ENCODE assay signal across 8 mouse cellular contexts in the genomic region with DNA sequence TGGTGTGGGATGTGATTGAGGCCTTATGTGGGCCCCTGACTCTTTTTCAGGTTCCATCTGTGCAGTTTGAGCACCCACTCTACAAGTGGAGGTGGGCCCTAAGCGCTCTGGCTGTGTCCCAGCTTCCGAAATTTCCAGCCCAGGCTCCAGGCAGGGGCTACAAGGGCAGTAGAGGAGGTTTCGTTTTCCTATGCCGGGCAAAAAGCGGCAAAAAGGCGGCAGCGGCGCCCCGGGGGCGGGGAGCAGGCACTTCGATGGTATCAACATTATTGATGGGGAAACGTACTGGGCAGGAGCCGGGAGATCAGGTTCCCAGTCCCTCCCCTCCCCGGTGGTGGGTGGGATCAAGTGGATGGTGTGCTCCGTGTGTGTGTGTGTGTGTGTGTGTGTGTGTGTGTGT. TPM values are rescaled to one million over a fixed set of nuclear protein-coding genes. Genes with fewer than 3 reads are reported as not detected.
DNase-seq lines count a peak whose midpoint lies in the region; ATAC-seq and TF ChIP-seq lines count a peak whose summit lies in the region.

No protein-coding gene starts in this region.

- H3K4me3 ChIP-seq in lung, postnatal 0 days (ENCODE audit: low read depth, low read length), result peak overlapping the region; percentile 12
- H3K4me3 ChIP-seq in forebrain, embryonic 14.5 days (ENCODE audit: low read depth, low read length), result peak overlapping the region; percentile 71
- peak overlapping the region; percentile 83 for H3K4me3 ChIP-seq in kidney, postnatal 0 days (replicated peaks; ENCODE audit: low read depth, low read length)
- no peak overlapping the region for H3K4me3 ChIP-seq in midbrain, embryonic 16.5 days (ENCODE audit: low read depth, low read length)

- H3K27me3 ChIP-seq in lung, postnatal 0 days (replicated peaks; ENCODE audit: insufficient read depth, low read length), result peaks cover 83% of the 10 kb centered on the region
- 0 out of 2 replicates have a peak, but pooled peaks cover 6% of the 10 kb centered on the region for H3K27me3 ChIP-seq in forebrain, embryonic 14.5 days (replicated peaks; ENCODE audit: control insufficient read depth, insufficient read depth, low read length)
- H3K27me3 ChIP-seq in kidney, postnatal 0 days (ENCODE audit: insufficient read depth, low read length), result 0 out of 2 replicates have a peak, but pooled peaks cover 6% of the 10 kb centered on the region
- peaks cover 18% of the 10 kb centered on the region for H3K27me3 ChIP-seq in midbrain, embryonic 16.5 days (ENCODE audit: control insufficient read depth, insufficient read depth, low read depth, low read length)

- no peak for ATAC-seq in lung, postnatal 0 days
- no peak for ATAC-seq in forebrain, embryonic 14.5 days
- ATAC-seq in kidney, postnatal 0 days (replicated peaks; ENCODE audit: low FRiP score, low read depth), result no peak
- no peak for ATAC-seq in midbrain, embryonic 16.5 days
- ATAC-seq in activated CD4-positive, CD25-positive, alpha-beta regulatory T cell, adult 4 months, result no peak

- no peak overlapping the region for H3K27ac ChIP-seq in lung, postnatal 0 days (ENCODE audit: low read length)
- H3K27ac ChIP-seq in forebrain, embryonic 14.5 days (ENCODE audit: low read depth, low read length), result peak overlapping the region; percentile 99
- peak overlapping the region; percentile 98 for H3K27ac ChIP-seq in kidney, postnatal 0 days
- no peak overlapping the region for H3K27ac ChIP-seq in midbrain, embryonic 16.5 days (ENCODE audit: low read length)

- 0 out of 2 replicates have a peak overlapping the region, but pooled peaks have one; percentile 23 for H3K4me2 ChIP-seq in lung, postnatal 0 days (replicated peaks; ENCODE audit: low read depth, low read length)
- H3K4me2 ChIP-seq in forebrain, embryonic 14.5 days (ENCODE audit: low read length), result peak overlapping the region; percentile 75
- H3K4me2 ChIP-seq in kidney, postnatal 0 days (ENCODE audit: low read length), result peak overlapping the region; percentile 76
- H3K4me2 ChIP-seq in midbrain, embryonic 16.5 days (ENCODE audit: low read length), result peak overlapping the region; percentile 77

- WGBS in lung, postnatal 0 days, result 2% methylated on average over 12 of the region's 15 CpGs
- under 1% methylated on average over 15 of the region's 15 CpGs for WGBS in forebrain, embryonic 14.5 days
- WGBS in kidney, postnatal 0 days, result under 1% methylated on average over 14 of the region's 15 CpGs
- WGBS in midbrain, embryonic 16.5 days, result 3% methylated on average over 14 of the region's 15 CpGs

- no peaks in the 10 kb centered on the region for H3K36me3 ChIP-seq in lung, postnatal 0 days (ENCODE audit: insufficient read depth, low read length)
- no peaks in the 10 kb centered on the region for H3K36me3 ChIP-seq in forebrain, embryonic 14.5 days (ENCODE audit: control insufficient read depth, insufficient read depth, low read length)
- H3K36me3 ChIP-seq in kidney, postnatal 0 days (ENCODE audit: insufficient read depth, low read length), result no peaks in the 10 kb centered on the region
- H3K36me3 ChIP-seq in midbrain, embryonic 16.5 days (ENCODE audit: control insufficient read depth, insufficient read depth, low read length), result no peaks in the 10 kb centered on the region

- H3K4me1 ChIP-seq in lung, postnatal 0 days (ENCODE audit: insufficient read depth, low read depth, low read length), result peaks cover 16% of the 10 kb centered on the region
- peaks cover 13% of the 10 kb centered on the region for H3K4me1 ChIP-seq in forebrain, embryonic 14.5 days (ENCODE audit: control insufficient read depth, insufficient read depth, low read length)
- H3K4me1 ChIP-seq in kidney, postnatal 0 days (replicated peaks; ENCODE audit: insufficient read depth, low read length), result 0 out of 2 replicates have a peak, but pooled peaks cover 17% of the 10 kb centered on the region
- peaks cover 19% of the 10 kb centered on the region for H3K4me1 ChIP-seq in midbrain, embryonic 16.5 days (ENCODE audit: control insufficient read depth, insufficient read depth, low read length)

- no peaks in the 10 kb centered on the region for H3K9me3 ChIP-seq in lung, postnatal 0 days (ENCODE audit: low read length)
- no peaks in the 10 kb centered on the region for H3K9me3 ChIP-seq in forebrain, embryonic 14.5 days (replicated peaks; ENCODE audit: control insufficient read depth, low read length)
- H3K9me3 ChIP-seq in kidney, postnatal 0 days (replicated peaks; ENCODE audit: low read length), result no peaks in the 10 kb centered on the region
- no peaks in the 10 kb centered on the region for H3K9me3 ChIP-seq in midbrain, embryonic 16.5 days (replicated peaks; ENCODE audit: control insufficient read depth, low read length, poor library complexity, severe bottlenecking)

- no peak for DNase-seq in lung, postnatal 0 days (ENCODE audit: low spot score)
- DNase-seq in lung, adult 18-20 months, result no peak
- DNase-seq in forebrain, embryonic 14.5 days (ENCODE audit: low spot score), result peak; percentile 73
- peak; percentile 86 for DNase-seq in kidney, postnatal 0 days (ENCODE audit: low spot score)
- no peak for DNase-seq in T-cell, adult 2 months (ENCODE audit: low spot score)
- no peak for DNase-seq in left cerebral cortex, adult 18-20 months (ENCODE audit: low spot score in 2 of 2)

- H3K9ac ChIP-seq in lung, postnatal 0 days (replicated peaks; ENCODE audit: low read depth), result no peak overlapping the region
- H3K9ac ChIP-seq in forebrain, embryonic 14.5 days (ENCODE audit: low read length), result peak overlapping the region; percentile 99; the same call in 1 of the 2 replicates
- peak overlapping the region; percentile 97 for H3K9ac ChIP-seq in kidney, postnatal 0 days (ENCODE audit: low read depth, low read length)
- no peak overlapping the region for H3K9ac ChIP-seq in midbrain, embryonic 16.5 days (ENCODE audit: low read depth, low read length)

- no peak for TF ChIP-seq CTCF in lung, postnatal 0 days (IDR thresholded peaks at IDR 0.05)
- no peak for TF ChIP-seq CTCF in kidney, postnatal 0 days (IDR thresholded peaks at IDR 0.05; ENCODE audit: low read depth)

- no peak for TF ChIP-seq EP300 in lung, postnatal 0 days (IDR thresholded peaks at IDR 0.05)

RNA-seq across cellular contexts. Expression of gene Sall1, which starts 2.3 kb away (rescaled TPM):
- 0.02 TPM in 1 of 2 replicates, not detected in the other for polyA plus RNA-seq in lung, postnatal 0 days (2015; fragmentation: Nextera tagmentation; extraction: Ambion mirVana)
- 14.8 and 16.0 TPM in 2 replicates for polyA plus RNA-seq in forebrain, embryonic 14.5 days (2014; fragmentation: Nextera tagmentation; extraction: Ambion mirVana)
- 24.6 and 25.6 TPM in 2 replicates for polyA plus RNA-seq in kidney, postnatal 0 days (2015; fragmentation: Nextera tagmentation; extraction: Ambion mirVana)
- 5.1 and 5.8 TPM in 2 replicates for polyA plus RNA-seq in midbrain, embryonic 16.5 days (2015; fragmentation: Nextera tagmentation; extraction: Ambion mirVana)
- not detected for polyA plus RNA-seq in activated CD4-positive, CD25-positive, alpha-beta regulatory T cell, adult 4 months (2017; shearing (Covaris generic))
- total RNA-seq in left cerebral cortex, adult 18-20 months (2021), result 10 to 100 TPM; 12.5 to 12.7 TPM

Comparison
In these comparisons a context has a peak if more than half of its experiments do, and no peak if none do; other contexts are left out.
1. DNase-seq: peak in forebrain, embryonic 14.5 days (single experiment) and kidney, postnatal 0 days (single experiment); none in lung, postnatal 0 days (single experiment), lung, adult 18-20 months (0 of 2), T-cell, adult 2 months (single experiment) and left cerebral cortex, adult 18-20 months (0 of 2).
2. H3K27ac ChIP-seq: peak in forebrain, embryonic 14.5 days (single experiment) and kidney, postnatal 0 days (single experiment); none in lung, postnatal 0 days (single experiment) and midbrain, embryonic 16.5 days (single experiment).
3. H3K4me2 ChIP-seq: peak in every context shown above with its lines; median percentile 77 in midbrain, embryonic 16.5 days; 76 in kidney, postnatal 0 days; 75 in forebrain, embryonic 14.5 days; 23 in lung, postnatal 0 days.
4. H3K9ac ChIP-seq: peak in forebrain, embryonic 14.5 days (single experiment) and kidney, postnatal 0 days (single experiment); none in lung, postnatal 0 days (single experiment) and midbrain, embryonic 16.5 days (single experiment).